Mouse (Mus musculus) liver, postnatal 0 days (tissue): Measurements from ENCODE around the gene Otub1. TPM values are rescaled to one million over a fixed set of nuclear protein-coding genes. Genes with fewer than 3 reads are reported as not detected.
A peak's percentile ranks its signal among the peaks of the same experiment; 100 is the strongest.

Experiments used
- ATAC-seq: fragments of 200-750 bp; cut with Nextera tagmentation; 2 replicates; pipeline ENCODE4 v1.8.0; 2017; ENCODE audit warnings: mild to moderate bottlenecking, moderate library complexity
- DNase-seq: peaks from one replicate; pipeline ENCODE4 v3.0.0-alpha.2; 2016
- H3K27ac ChIP-seq: fragments of 300-500 bp; sonication (generic); 2 replicates; pipeline ENCODE4 v1.5.1; 2014; ENCODE audit warnings: antibody characterized with exemption, moderate library complexity, mild to moderate bottlenecking, low read depth
- H3K27me3 ChIP-seq: fragments of 300-500 bp; sonication (generic); 2 replicates; pipeline ENCODE4 v1.6.1; 2014; ENCODE audit warnings: low read length, control low read depth, mixed read lengths; ENCODE audit not compliant: insufficient read depth
- H3K36me3 ChIP-seq: fragments of 300-500 bp; sonication (generic); replicated peaks from 2 replicates; pipeline ENCODE4 v1.6.1; 2014; ENCODE audit warnings: mild to moderate bottlenecking, control low read depth, low read length, moderate library complexity, mixed read lengths; ENCODE audit not compliant: insufficient read depth
- H3K4me1 ChIP-seq: fragments of 300-500 bp; sonication (generic); 2 replicates; pipeline ENCODE4 v1.6.1; 2014; ENCODE audit warnings: antibody characterized with exemption, mild to moderate bottlenecking, control low read depth; ENCODE audit not compliant: insufficient read depth
- H3K4me2 ChIP-seq: fragments of 300-500 bp; sonication (generic); 2 replicates; pipeline ENCODE4 v1.6.1; 2014; ENCODE audit warnings: low read depth, mild to moderate bottlenecking, low read length, moderate library complexity, mixed read lengths
- H3K4me3 ChIP-seq: fragments of 300-500 bp; sonication (generic); 2 replicates; pipeline ENCODE4 v1.5.1; 2014; ENCODE audit warnings: low read depth, low read length
- H3K9ac ChIP-seq: fragments of 300-500 bp; sonication (generic); replicated peaks from 2 replicates; pipeline ENCODE4 v1.6.1; 2014; ENCODE audit warnings: mild to moderate bottlenecking, moderate library complexity
- H3K9me3 ChIP-seq: fragments of 300-500 bp; sonication (generic); 2 replicates; pipeline ENCODE4 v1.6.1; 2016; ENCODE audit warnings: mild to moderate bottlenecking, control low read depth, low read length, mixed read lengths
- CTCF ChIP-seq: sonication (generic); IDR thresholded peaks from 2 replicates; pipeline ENCODE4 v1.5.1; 2016; ENCODE audit warnings: antibody characterized with exemption, low read depth
- EP300 ChIP-seq: IDR thresholded peaks from 2 replicates; pipeline ENCODE4 v1.6.1; 2016; ENCODE audit warnings: antibody characterized with exemption, low read depth, mild to moderate bottlenecking
- WGBS: fragments of 180-500 bp; shearing (Covaris S2); extraction: QIAGEN DNeasy Blood & Tissue Kit; methylation state at CpG from one replicate; pipeline ENCODE4 v1.1.7; 2014; ENCODE audit not compliant: insufficient replicate concordance; 5-methylcytosine and 5-hydroxymethylcytosine counted together
- polyA plus RNA-seq: library from polyadenylated mRNA; unstranded; fragments of >200 nt; fragmentation: Nextera tagmentation; extraction: Ambion mirVana; gene quantifications from 2 replicates; pipeline ENCODE4 v1.2.1, GENCODE M21; 2015

The Otub1 gene
- polyA plus RNA-seq, 1 experiment from 2014 or later, result 57.9 TPM

DNA sequence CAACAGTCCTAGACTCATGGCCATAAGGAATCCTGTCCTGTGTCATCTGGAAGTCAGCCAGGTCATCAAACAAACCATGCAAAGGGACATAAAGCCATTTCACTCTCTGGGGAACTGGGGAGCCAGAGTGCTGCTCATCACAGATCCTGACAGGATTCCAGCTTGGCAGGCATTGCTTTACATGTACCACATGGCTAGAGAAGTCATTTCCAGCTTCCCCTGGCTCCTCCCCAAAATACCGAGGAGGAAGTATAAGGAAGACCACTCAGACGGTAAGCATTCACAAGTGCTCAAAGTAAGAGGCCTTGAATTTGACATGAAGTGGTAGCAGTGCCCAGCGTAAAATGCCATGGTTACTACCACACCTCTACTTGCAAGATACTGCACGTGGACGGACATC lies 8.4 kb upstream of the Otub1 start:
- no peaks in the 10 kb centered on the region for H3K27me3 ChIP-seq
- peaks cover 30% of the 10 kb centered on the region for H3K4me1 ChIP-seq
- no peak for ATAC-seq
- TF ChIP-seq CTCF, result no peak
- no peak for TF ChIP-seq EP300
- H3K9ac ChIP-seq, result no peak overlapping the region
- no peak for DNase-seq
- no peak overlapping the region for H3K27ac ChIP-seq
- H3K4me3 ChIP-seq, result no peak overlapping the region
- no peak overlapping the region for H3K4me2 ChIP-seq
- peaks cover 36% of the 10 kb centered on the region for H3K36me3 ChIP-seq
- no peaks in the 10 kb centered on the region for H3K9me3 ChIP-seq
- 76% methylated on average over 5 of the region's 5 CpGs for WGBS

DNA sequence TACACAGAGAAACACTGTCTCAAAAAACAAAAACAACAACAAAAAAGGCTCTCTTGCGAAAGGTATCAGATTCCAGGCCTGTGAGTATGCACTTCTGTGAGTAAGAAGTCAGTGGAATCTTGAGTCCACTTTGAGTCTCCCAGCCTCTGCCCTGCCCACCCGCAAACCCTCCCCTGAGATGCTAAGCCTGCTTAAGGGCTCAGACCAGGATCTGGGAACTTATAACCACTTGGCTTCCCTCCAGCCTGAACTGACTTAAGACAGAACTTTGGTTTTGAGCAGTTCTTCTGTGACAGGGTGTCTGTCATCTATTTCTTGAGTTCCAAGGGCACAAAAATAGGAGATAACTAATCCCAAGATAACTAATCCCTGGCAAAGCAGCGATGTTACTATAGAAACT lies 6.9 kb upstream of the Otub1 start:
- H3K4me2 ChIP-seq, result no peak overlapping the region
- 87% methylated on average over 3 of the region's 3 CpGs for WGBS
- peaks cover 36% of the 10 kb centered on the region for H3K36me3 ChIP-seq
- H3K9ac ChIP-seq, result no peak overlapping the region
- no peak overlapping the region for H3K27ac ChIP-seq
- no peak for DNase-seq
- TF ChIP-seq CTCF (no peak), EP300 (no peak)
- H3K9me3 ChIP-seq, result no peaks in the 10 kb centered on the region
- H3K4me3 ChIP-seq, result no peak overlapping the region
- peaks cover 28% of the 10 kb centered on the region for H3K4me1 ChIP-seq
- no peaks in the 10 kb centered on the region for H3K27me3 ChIP-seq
- ATAC-seq, result no peak

DNA sequence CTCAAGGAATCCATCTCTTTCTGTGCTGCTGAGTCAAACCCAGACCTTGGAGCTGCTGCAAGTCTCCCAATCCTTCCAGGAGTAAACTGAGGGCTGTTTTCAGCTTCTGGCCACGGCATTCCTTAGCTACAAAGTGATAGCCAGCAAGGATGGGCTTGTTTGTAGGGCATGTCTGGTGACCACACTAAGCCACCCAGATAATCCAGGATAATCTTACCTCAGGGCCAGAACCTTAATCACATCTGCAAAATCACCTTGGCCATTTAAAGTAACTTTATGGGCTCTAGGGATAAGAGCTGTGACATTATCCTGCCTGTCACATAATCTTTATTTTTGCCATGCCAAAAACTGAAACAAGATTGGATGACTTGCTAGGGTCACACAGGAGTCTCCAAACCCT lies 6.1 kb upstream of the Otub1 start:
- no peak for ATAC-seq

DNA sequence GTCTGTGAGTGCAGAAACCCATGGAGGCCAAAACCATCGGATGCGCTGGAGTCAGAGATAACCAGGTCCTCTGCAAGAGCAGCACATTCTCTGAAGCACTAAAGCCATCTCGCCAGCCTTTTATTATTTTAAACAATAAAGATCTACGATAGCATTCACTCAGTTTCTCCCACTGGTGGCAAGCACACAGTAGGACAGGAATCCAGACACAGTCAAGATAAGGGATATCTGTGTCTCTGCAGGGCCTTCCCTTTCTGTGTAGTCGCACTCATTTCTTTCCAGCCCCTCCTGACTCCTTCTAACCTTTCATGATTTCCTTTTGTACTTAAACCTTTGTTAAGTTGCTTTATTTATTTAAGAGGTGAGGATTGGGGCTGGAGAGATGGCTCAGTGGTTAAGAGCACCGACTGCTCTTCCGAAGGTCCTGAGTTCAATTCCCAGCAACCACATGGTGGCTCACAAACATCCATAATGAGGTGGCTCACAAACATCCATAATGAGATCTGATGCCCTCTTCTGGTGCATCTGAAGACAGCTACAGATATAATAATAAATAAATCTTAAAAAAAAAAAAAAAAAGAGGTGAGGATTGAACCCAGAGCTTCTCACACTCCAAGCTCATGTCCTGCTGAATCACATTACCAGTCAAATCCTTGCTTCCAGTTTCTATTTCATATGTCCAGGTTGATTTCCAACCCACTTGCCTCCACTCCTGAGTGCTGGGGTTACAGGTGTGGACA lies 4.0 kb upstream of the Otub1 start:
- WGBS, result 82% methylated on average over 7 of the region's 7 CpGs

More for the DNA sequence above, 6.1 kb upstream of the Otub1 start:
- Histone ChIP-seq H3K36me3 (peaks cover 36% of the 10 kb centered on the region), H3K4me2 (no peak overlapping the region), H3K27ac (no peak overlapping the region), H3K4me1 (peaks cover 26% of the 10 kb centered on the region), H3K9ac (no peak overlapping the region), H3K4me3 (no peak overlapping the region), H3K9me3 (no peaks in the 10 kb centered on the region), H3K27me3 (no peaks in the 10 kb centered on the region)
- TF ChIP-seq EP300, result no peak
- no peak for TF ChIP-seq CTCF
- no peak for DNase-seq
- 79% methylated on average over 1 of the region's 1 CpGs for WGBS

DNA sequence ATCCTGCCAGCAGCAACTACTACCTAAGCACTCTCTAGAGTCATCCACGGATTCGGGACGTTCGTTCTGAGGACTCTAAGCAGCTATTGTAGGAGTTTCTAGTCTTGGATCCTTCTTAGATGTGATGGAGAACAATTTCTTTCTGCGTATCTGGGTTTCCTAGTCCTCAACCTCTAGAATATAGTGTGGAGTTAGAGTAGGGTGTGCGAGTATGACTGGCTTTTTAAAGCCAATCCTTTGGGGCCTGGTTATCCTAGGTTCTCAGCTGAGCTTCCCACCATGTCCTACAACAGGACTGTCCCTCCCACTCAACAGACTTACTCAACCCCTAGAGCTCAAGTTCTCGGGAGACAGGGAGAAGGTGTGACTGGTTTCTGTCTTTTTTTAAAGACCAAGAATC lies 790 bp downstream of the Otub1 start:
- Histone ChIP-seq H3K4me2 (peak overlapping the region; percentile 80), H3K9ac (peak overlapping the region; percentile 80), H3K9me3 (no peaks in the 10 kb centered on the region), H3K4me3 (peak overlapping the region; percentile 86), H3K36me3 (peaks cover 33% of the 10 kb centered on the region), H3K4me1 (peaks cover 18% of the 10 kb centered on the region), H3K27me3 (no peaks in the 10 kb centered on the region), H3K27ac (peak overlapping the region; percentile 99)
- TF ChIP-seq CTCF (no peak), EP300 (no peak)
- no peak for ATAC-seq
- 25% methylated on average over 7 of the region's 7 CpGs for WGBS
- DNase-seq, result no peak

More for the DNA sequence above, 4.0 kb upstream of the Otub1 start:
- DNase-seq (no peak), ATAC-seq (no peak)
- Histone ChIP-seq H3K9ac (no peak overlapping the region), H3K9me3 (no peaks in the 10 kb centered on the region), H3K27ac (no peak overlapping the region), H3K4me2 (no peak overlapping the region), H3K27me3 (no peaks in the 10 kb centered on the region), H3K4me3 (no peak overlapping the region), H3K36me3 (peaks cover 22% of the 10 kb centered on the region), H3K4me1 (peaks cover 19% of the 10 kb centered on the region)
- TF ChIP-seq CTCF (no peak), EP300 (no peak)

DNA sequence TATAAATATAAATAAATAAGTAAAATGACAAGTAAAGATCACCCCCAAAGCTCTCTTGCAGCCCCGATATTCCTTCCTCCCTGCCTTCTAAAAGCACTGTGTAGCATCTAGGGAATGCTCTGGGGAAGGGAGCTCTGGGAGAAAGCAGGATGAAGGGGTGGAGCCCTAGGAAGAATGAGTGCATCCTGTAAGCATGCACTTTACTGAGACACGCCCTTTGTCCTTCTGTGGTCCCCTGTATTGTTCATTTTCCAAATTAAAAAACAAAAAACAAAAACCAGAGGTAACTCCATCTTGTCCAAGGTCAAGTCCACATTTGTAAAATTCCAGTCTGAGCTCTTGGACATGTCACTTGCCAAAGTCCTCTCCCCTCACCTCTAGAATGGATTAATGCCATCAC lies 1.2 kb downstream of the Otub1 start:
- no peaks in the 10 kb centered on the region for H3K27me3 ChIP-seq
- H3K27ac ChIP-seq, result 0 out of 2 replicates have a peak overlapping the region, but pooled peaks have one; percentile 99
- ATAC-seq (no peak), DNase-seq (no peak)
- peak overlapping the region; percentile 80 for H3K9ac ChIP-seq
- peaks cover 37% of the 10 kb centered on the region for H3K36me3 ChIP-seq
- peaks cover 18% of the 10 kb centered on the region for H3K4me1 ChIP-seq
- H3K9me3 ChIP-seq, result no peaks in the 10 kb centered on the region
- peak overlapping the region; percentile 86 for H3K4me3 ChIP-seq
- WGBS, result 67% methylated on average over 2 of the region's 2 CpGs
- peak overlapping the region; percentile 80 for H3K4me2 ChIP-seq
- TF ChIP-seq CTCF, result no peak
- no peak for TF ChIP-seq EP300
